Mouse (Mus musculus) fibroblast of lung, adult 2 months (primary cell): Measurements from ENCODE around the gene Aup1.

ENCODE experiments used
- DNase-seq: peaks from one replicate; pipeline ENCODE4 v3.0.0-alpha.2; 2011; ENCODE audit warnings: low read depth

Gene Aup1

DNA sequence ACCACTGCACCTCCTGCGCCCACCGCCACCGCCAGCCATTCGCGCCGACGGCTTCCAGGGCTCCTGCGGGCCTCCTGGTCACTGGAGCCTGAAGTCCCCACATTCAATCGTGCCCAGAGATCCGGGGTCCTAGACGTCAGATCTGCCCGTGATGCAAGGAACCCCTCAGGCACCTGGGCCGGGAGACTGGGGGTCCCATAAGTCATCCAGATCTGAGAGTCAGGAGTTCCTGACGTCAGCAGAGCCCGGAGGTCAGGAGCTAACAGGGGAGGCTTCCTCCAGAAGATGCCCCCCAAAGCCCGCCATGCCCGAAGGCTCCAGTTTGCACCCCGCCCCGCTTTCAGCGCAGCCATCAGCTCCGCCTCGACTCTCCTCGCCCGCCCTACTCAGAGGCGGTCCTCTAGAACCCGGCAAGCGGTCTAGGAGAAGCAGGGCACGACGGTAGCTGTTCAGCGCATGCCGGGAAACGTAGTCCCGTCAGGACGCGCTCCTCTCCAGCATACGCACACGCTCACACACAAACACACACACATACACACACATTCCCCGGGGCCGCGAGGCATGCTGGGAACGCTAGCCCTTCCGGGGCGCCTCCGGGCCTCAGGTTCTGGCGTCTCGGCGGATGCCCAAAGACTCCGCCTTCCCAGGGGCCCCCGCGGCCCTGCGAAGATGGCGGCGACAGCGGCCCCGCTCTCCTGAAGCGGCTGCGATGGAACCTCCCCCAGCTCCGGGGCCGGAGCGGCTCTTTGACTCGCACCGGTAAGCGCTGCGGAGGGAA, at the start of gene Aup1:
Gene Aup1 (plus strand): TSS at position 448 of the 778 bp plus-strand sequence.
- peak; percentile 97 for DNase-seq

DNA sequence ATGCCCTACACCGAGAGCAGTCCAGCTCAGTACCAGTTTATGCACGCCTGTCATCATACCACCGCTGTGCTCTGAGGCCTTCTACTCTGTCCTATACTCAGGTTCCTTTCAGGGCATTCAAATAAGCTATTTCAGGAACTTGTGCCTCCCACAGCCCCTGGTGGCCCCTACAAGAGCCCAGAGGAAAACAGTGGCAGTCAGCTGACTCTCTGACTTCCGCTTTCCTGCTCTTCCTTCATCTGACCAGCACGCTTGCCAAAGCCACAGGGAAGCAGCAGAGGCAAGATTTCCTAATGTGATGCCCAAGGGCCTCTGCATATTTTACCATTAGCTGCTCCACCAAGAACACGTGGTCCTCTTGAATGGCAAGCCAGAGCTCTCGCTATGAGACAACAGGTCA, 49.4 kb upstream of the Aup1 start:
- DNase-seq: no peak

DNA sequence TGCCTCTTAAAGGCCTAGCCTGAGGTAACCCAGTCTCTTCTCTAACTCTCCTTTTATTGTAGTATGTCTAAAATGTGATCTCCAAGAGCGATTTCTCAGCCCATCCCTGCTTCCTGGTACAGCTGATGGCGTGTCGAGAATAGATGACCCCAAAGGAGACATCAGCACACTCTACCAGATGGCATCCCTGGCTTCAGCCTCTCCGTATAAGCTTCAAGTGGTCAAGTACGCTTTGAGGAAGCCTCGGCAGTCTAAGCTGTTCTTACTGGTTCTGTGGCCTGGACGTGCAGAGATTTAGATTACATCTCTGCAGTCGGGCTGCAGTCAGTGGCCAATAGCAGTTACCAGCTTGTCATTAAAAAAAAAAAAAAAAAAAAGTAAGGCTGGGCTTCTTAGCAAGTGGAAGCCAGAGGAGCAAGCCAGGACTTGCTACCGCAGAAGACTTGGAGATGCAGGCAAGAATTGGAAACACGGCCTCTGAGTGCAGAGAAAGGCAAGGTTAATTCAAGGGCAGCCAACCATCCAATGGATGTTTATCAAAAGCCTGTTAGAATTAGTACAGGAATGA, 48.8 kb upstream of the Aup1 start:
- DNase-seq: no peak

DNA sequence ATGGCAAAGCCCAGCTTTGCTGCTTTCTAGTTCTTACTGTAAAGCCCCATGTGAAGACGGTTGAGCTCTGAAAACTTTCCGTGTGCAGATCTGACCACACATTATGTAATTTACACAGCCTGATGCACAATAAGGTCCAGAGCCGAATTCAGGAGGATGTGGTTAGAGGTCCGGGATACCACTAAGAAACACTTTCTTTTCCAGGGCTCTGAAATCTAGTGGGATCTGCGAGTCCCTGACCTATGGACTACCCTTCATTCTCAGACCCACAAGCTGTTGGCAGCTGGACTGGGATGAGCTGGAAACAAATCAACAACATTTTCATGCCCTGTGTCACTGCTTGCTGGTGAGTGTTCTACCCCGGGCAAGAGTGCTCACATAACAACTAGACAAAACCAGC, 48.2 kb upstream of the Aup1 start:
- peak; percentile 57 for DNase-seq

DNA sequence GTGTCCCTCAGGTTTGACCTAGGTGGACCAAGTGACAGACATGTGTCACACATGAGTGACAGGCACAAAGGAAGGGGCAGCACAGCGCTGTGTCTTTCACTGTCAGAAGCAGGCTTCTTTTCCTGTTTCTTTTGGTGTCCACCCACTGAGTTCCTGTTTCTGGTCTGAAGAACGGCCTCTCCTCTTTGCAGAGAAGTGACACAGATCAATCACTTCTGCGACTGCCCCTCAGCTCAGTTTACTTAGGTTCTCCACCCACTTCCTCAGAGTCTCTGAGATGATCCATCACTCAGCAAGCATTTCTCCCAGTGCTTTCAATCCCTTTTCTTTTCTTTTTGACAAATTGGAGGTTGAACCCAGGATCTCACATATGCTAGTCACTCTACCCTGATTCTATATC, 45.7 kb upstream of the Aup1 start:
- no peak for DNase-seq

DNA sequence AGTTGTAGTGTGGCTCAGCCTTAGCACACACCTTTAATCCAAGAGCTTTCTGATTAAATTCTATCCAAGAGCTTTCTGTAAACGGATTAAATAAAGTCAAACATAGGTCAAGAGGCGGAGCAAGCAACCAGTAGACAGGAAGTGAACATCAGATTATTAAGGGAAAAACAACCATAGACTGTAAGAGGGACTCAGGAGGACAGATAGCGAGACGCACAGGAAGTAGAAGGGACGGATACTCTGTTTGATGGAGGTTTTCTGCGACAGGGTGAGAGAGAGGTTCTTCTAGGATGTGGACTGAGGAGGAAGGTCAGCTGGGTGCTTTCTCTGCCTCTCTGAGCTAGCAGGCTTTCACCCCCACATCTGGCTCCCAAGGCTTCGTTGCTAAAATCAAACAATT, 44.3 kb upstream of the Aup1 start:
- DNase-seq: no peak

DNA sequence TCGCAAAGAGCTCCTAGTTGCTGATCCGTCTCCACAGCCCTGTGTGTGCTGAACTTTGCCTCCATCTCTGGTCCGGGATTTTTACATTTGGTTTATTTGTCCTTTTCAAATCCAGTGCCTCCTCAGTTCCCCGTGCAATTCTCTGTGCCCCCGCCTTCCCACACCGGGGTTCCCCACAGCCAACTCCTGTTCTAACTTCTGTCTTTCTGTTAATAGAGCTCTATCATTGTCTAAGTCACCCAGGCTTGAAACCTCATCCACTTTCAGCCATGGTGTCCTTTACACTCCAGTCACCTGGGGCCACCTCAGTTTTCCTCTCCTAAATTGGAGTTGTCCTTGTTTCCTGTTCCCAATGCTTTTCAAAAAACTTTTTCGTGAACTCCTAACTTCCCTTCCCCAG, 43.1 kb upstream of the Aup1 start:
- DNase-seq: no peak

DNA sequence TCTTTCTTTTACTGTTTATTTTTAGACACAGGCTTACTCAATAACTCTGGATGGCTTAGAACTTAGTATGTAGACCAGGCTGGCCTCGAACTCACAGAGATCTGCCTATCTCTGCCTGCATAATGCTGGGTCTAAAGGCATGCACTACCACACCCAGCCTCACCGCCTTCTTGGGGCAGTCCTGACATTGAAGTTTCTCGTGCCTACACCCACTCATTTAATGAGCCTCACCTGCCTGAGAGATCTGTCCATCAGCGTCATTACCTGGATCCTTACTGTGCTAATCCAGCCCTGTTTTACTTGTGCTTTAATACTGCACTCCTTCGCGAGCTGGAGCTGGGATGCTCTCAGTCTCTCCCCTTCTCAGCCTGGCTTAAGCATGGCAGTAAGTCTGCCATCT, 42.6 kb upstream of the Aup1 start:
- DNase-seq: no peak

DNA sequence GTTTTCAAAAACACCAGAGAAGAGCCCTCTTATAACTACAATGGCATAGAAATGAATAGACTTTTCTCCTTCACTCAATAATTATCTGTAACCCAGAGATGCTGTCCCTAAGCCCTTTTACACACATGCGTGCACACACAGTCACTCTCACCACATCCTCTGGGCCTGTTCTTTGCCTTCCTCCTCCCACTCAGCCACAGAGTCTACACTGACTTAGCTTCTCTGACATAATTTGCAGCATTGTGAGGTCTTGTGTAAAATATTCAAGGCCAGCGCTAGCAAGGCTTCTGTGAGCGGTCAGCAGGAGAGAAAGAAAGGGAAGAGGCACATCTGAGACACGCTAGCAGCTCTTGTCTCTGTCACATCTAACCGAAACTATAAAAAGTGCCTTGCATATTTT, 40.9 kb upstream of the Aup1 start:
- DNase-seq: no peak

DNA sequence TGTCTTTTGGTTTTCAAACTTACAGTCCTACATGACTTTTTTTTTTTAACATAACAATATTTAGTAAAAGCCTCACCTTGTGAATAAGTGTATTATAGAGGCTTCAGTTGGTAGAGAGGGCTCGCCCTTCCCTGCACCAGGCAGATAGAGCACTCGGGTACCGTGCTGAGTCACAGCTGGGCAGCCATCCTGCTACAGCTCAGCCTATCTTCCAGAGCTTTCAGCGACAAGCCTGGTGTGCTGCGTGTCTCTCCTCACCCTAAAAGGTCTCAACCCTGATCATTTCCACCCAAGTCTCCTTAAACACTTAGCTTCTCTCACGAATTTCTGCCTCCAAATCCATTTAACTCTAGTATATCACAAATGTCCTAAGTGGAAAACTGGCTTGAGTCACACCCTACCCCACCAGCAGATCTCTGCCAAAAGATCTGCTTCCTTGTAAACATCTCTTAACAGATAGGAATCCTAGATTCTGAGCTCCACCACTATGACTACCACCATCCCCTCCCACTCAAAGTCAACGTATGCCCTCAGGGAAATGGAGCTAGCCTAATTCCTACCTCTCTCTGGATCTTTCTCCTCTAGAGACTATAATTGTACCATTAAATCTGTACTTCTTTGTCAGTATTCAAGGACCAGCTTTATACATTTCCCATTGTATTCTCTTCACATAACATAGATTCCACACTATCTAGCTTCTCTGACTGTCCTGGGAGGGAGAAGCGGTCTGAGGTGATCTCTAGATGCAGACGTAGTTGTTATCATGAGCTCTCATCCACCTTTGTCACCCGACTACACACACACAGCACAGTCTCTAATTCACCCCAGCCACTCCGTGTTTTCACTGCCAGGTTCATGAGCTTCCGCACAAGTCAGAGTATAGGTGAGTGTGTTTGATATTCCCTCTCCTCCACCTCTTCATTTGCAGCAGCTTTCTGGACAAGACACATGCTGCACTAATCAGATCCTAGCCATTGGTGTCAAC, 39.5 kb upstream of the Aup1 start:
- DNase-seq: no peak

DNA sequence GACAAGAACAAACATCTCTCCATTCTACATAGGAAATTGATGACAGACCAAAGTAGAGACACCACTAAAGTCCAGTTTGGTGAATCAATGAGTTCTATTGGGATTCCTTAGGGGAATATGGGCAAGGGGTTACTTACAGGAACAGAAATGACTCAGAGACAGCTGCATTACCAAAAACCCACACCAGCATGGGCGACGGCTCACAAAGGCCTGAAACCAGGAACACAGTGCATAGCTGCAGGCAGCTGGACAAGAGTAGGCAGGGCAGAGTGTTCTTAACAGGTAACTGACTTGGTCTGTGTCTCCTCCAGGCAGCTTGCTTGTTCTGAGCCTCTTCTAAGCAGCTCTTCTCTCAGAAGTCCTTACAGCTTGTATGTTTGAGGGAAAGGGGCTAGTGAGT, 38.6 kb upstream of the Aup1 start:
- DNase-seq: no peak

DNA sequence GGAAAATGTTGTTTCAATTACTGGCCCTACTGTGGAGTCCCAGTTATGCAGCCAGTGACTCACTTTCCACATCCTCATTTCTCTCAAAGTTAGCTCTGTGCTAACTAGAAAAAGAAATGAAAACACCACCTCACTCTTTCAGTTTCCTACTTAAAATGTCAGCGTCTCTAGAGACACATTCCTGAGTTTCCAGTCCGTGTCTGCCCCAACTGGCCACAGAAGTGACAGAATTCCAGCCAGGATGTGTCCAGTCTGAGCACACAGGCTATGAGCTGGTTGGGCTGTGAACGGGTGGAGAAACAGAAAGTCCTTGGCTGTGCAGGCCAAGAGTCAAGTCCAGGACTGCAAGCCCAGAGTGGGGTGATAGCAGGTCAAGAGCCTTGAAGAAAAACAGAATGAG, 37.1 kb upstream of the Aup1 start:
- DNase-seq: peak; percentile 93

DNA sequence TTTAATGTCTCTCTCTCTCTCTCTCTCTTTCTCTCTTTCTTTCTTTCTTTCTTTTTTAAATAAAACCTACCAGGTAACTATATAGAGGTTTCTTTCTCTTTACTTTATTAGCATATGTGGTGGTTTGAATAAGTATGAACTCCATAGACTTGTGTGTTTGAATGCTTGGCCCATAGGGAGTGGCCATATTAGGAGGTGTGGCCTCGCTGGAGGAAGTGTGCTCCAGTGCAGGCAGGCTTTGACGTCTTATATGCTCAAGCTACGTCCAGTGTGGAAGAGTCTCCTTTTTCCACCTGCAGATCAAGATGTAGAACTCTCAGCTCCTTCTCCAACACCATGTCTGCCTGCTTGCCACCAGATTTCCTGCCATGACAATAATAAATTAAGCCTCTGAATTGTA, 35.3 kb upstream of the Aup1 start:
- no peak for DNase-seq

DNA sequence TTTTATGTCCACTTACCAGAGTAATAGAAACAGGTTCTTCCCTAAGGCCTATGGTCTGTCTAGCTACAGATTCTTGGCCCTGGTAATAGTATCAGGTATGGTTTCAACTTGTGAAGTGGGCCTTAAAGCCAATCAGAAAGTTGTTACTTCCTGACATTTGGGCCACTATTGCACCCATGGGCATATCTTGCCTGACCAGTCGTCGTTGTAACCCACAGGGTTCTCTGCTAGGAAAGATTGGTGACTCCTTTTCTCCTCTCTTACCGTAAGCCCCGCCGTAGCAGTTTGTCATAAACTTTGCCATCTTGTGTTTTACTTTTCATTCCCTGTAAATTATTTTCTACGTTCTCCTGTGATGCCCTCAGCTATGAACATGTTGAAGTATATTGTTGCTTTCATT, 34.2 kb upstream of the Aup1 start:
- DNase-seq: no peak

DNA sequence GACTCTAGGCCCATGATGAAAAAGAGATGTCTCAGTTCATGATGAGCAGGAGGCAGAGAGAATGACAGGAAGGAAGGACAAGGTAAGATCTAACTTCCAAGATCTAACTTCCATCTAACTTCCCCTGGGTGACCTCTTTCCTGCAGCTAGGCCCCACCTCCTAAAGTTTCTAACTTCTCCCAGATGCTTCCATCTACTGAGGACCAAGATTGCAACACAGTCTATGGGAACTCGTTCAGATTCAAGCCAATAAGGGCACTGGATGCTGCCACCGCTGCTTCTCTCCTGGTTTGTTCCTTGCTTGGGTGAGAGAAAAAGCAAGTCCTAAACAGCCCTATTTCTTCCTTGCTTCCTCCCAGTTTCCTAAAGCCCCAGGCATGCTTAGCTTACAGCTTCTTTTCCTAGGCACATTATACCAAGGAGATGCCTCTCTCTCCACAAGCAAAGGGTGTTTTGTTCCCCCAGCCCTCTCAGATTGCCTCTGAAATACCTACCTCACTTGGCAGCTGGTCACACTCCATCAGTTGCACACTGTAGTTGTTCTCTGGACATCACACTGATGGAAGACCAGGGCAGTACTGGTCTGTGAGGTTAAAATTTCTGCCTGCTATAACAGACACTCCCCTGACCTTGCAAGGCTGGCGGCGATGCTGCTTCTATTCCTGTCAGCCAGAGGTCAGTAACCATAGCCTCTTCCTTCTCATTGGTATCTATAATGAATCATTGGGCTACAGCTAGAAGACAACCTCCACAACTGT, 33.3 kb upstream of the Aup1 start:
- no peak for DNase-seq

DNA sequence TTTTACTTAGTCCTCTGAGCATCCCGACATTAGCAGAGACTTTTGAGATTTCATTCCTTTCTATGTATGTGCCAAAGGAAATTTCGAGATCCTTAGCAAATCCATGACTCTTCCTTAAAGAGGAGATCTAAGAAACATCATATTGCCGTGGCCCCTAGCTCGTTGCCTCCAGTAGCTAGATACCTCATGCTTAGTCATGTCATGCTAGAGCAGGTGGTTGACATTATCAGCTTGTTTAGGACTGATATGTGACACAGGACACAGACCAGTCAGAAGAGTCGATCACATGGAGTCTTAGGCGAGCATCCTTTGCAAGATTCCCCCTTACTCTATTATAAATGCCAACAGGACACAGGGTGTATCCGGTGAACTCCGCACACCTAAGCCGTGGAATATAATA, 31.3 kb upstream of the Aup1 start:
- no peak for DNase-seq

DNA sequence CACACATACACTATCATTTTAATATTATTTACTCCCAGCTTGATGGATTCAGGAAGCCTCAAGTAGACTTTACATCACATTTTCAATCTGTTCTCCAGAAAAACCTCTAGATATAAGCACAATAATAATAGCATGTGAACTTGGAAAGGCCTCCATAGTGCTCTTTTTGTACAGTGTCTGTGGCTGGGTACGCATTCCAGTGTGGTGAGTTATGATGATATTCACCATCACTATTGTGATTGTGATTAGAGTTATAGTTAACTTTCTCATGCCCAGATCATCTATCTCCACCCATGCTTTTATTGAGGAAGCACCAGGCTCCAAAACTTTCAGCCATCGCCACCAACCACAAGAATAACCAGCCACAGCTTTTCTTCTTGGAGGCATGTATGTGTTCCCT, 30.5 kb upstream of the Aup1 start:
- DNase-seq: no peak

DNA sequence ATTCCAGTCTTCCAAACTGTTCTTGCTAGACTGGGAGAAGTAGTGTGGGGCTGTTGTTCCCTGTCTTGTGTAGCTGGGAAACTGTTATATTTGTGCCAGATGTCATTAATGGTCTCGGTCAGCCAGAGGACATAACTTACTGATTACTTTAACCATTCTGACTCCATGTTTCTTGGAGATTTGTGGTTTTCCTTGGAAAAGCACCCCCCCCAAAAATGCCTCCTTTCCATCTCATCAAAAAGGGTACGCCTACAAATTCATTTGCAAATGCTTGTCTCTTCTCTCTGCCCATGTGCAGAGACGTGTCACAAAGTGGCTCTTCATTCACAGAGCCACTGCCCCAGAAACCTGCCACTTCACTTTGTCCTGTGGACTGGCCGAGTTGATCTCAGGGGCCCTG, 29.9 kb upstream of the Aup1 start:
- no peak for DNase-seq

DNA sequence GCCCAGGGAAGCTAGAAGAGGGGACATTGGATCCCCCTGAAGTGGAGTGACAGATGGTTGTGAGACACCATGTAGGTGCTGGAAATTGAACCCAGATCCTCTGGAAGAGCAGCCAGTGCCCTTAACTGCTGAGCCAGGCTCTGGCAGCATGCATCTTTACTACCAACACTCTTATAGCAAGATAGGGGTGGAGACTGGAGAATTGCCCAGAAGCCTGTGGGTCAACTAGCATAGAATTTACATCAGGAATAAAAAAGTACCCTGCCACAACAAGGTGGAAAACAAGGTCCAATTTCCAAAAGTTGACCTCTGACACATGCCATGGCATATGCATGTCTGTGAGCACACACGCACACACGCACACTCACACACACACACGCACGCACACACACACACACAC, 29.1 kb upstream of the Aup1 start:
- DNase-seq: no peak

DNA sequence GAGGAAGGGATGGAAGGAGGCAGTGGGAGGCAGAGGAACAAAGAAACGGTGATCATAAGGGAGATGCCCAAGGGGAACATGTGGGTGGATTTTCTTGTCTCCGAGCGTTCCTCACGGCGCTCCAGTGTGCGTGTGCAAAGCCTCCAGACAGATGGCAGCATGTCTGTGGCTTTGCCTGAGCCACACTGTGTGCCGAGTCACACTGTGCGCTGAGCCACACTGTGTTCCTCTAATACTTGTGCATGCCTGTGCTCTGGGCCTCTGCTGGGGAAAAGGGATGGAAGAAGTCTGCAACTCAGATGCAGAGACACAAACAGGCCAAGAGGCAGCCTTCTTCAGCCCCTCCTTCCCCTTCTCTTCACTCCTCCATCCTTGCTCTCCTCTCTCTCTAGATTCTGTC, 27.0 kb upstream of the Aup1 start:
- DNase-seq: no peak

DNA sequence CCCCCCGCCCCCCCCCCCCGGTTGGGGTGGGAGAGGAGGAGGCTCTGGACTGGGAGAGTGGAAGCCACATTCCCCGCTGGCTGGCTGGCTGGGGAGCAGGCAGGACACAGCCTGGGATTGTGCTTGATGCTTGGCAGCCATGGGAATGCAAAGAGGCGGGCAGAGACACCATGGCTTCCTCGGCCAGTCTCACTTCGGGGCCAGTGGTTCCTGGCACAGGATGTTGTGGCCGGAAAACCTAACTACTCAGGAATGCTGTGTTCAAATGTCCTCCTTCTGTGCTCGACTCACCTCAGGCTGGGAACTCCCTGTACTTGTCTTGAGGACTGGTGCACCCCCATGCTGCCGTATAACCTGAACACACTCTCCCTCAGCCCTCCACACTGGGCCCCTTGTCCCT, 26.6 kb upstream of the Aup1 start:
- DNase-seq: peak; percentile 87

DNA sequence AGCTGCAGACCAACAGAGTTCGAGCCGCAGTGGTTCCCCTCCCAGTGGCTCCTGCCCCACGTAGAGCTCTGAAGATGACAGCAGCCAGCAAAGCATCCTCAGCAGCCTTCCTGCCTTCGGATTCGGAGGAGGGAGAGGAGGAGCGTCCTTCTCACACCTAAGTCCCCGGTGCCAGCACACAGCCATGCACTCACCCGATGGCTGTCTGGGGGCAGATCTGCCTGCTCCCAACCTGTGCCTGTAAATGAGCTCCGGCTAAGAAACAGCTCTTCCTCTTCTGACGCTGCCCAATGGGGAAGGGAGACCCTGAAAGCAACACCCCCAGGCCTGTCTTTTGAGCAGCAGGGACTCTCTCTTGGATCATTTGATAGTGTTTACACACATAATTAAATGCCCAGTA, 24.5 kb upstream of the Aup1 start:
- DNase-seq: no peak
